Mouse (Mus musculus): ENCODE results near the gene Ppp1r13l. TPM values are rescaled to one million over a fixed set of nuclear protein-coding genes. Genes with fewer than 3 reads are reported as not detected.

The Ppp1r13l gene
- polyA plus RNA-seq, 1 experiment: 1.6 TPM

- Histone ChIP-seq H3K4me3 (ENCODE audit: insufficient read depth, low read length) (no peak overlapping the region), H3K4me1 (ENCODE audit: control insufficient read depth, insufficient read depth, low read length) (peaks cover 46% of the 10 kb centered on the region), H3K27ac (ENCODE audit: insufficient read depth, low read depth, low read length) (no peak overlapping the region)
- no peak for TF ChIP-seq CTCF (IDR thresholded peaks at IDR 0.05; ENCODE audit: low read depth, low read length)
- TF ChIP-seq POLR2A (IDR thresholded peaks at IDR 0.05; ENCODE audit: borderline replicate concordance, low read depth, low read length): no peak
Measured at GRCm38 (mm10) chr7:19320637-19321036, 38.9 kb upstream of the Ppp1r13l start.

- TF ChIP-seq POLR2A (IDR thresholded peaks at IDR 0.05; ENCODE audit: borderline replicate concordance, low read depth, low read length): no peak
- no peak for TF ChIP-seq CTCF (IDR thresholded peaks at IDR 0.05; ENCODE audit: low read depth, low read length)
- H3K4me3 ChIP-seq (ENCODE audit: insufficient read depth, low read length): no peak overlapping the region
- no peak overlapping the region for H3K27ac ChIP-seq (ENCODE audit: insufficient read depth, low read depth, low read length)
- peaks cover 43% of the 10 kb centered on the region for H3K4me1 ChIP-seq (ENCODE audit: control insufficient read depth, insufficient read depth, low read length)
Measured at GRCm38 (mm10) chr7:19321464-19321863, 38.1 kb upstream of the Ppp1r13l start.

- no peak for TF ChIP-seq POLR2A (IDR thresholded peaks at IDR 0.05; ENCODE audit: borderline replicate concordance, low read depth, low read length)
- TF ChIP-seq CTCF (IDR thresholded peaks at IDR 0.05; ENCODE audit: low read depth, low read length): no peak
- no peak overlapping the region for H3K27ac ChIP-seq (ENCODE audit: insufficient read depth, low read depth, low read length)
- H3K4me1 ChIP-seq (ENCODE audit: control insufficient read depth, insufficient read depth, low read length): peaks cover 36% of the 10 kb centered on the region
- no peak overlapping the region for H3K4me3 ChIP-seq (ENCODE audit: insufficient read depth, low read length)
Measured at GRCm38 (mm10) chr7:19322489-19322888, 37.1 kb upstream of the Ppp1r13l start.

- TF ChIP-seq CTCF (IDR thresholded peaks at IDR 0.05; ENCODE audit: low read depth, low read length): no peak
- no peak for TF ChIP-seq POLR2A (IDR thresholded peaks at IDR 0.05; ENCODE audit: borderline replicate concordance, low read depth, low read length)
- no peak overlapping the region for H3K4me3 ChIP-seq (ENCODE audit: insufficient read depth, low read length)
- peaks cover 24% of the 10 kb centered on the region for H3K4me1 ChIP-seq (ENCODE audit: control insufficient read depth, insufficient read depth, low read length)
- H3K27ac ChIP-seq (ENCODE audit: insufficient read depth, low read depth, low read length): no peak overlapping the region
Measured at GRCm38 (mm10) chr7:19324221-19324620, 35.3 kb upstream of the Ppp1r13l start.

- TF ChIP-seq CTCF (IDR thresholded peaks at IDR 0.05; ENCODE audit: low read depth, low read length) (no peak), POLR2A (IDR thresholded peaks at IDR 0.05; ENCODE audit: borderline replicate concordance, low read depth, low read length) (no peak)
- H3K4me3 ChIP-seq (ENCODE audit: insufficient read depth, low read length): no peak overlapping the region
- H3K4me1 ChIP-seq (ENCODE audit: control insufficient read depth, insufficient read depth, low read length): peaks cover 17% of the 10 kb centered on the region
- H3K27ac ChIP-seq (ENCODE audit: insufficient read depth, low read depth, low read length): no peak overlapping the region
Measured at GRCm38 (mm10) chr7:19325262-19326199, 34.0 kb upstream of the Ppp1r13l start.

GRCm38 (mm10) chr7:19326359-19326758 lies 33.2 kb upstream of the Ppp1r13l start:
- Histone ChIP-seq H3K27ac (ENCODE audit: insufficient read depth, low read depth, low read length) (no peak overlapping the region), H3K4me3 (ENCODE audit: insufficient read depth, low read length) (peak overlapping the region; percentile 48; the same call in 1 of the 2 replicates), H3K4me1 (ENCODE audit: control insufficient read depth, insufficient read depth, low read length) (peaks cover 14% of the 10 kb centered on the region; the same call in 1 of the 2 replicates)
- TF ChIP-seq CTCF (IDR thresholded peaks at IDR 0.05; ENCODE audit: low read depth, low read length) (no peak), POLR2A (IDR thresholded peaks at IDR 0.05; ENCODE audit: borderline replicate concordance, low read depth, low read length) (no peak)

- Histone ChIP-seq H3K4me3 (ENCODE audit: insufficient read depth, low read length) (peak overlapping the region; percentile 48), H3K27ac (ENCODE audit: insufficient read depth, low read depth, low read length) (no peak overlapping the region), H3K4me1 (ENCODE audit: control insufficient read depth, insufficient read depth, low read length) (peaks cover 11% of the 10 kb centered on the region; the same call in 1 of the 2 replicates)
- TF ChIP-seq POLR2A (IDR thresholded peaks at IDR 0.05; ENCODE audit: borderline replicate concordance, low read depth, low read length) (no peak), CTCF (IDR thresholded peaks at IDR 0.05; ENCODE audit: low read depth, low read length) (no peak)
Measured at GRCm38 (mm10) chr7:19327128-19327527, 32.4 kb upstream of the Ppp1r13l start.

GRCm38 (mm10) chr7:19327782-19328181 lies 31.8 kb upstream of the Ppp1r13l start:
- TF ChIP-seq CTCF (IDR thresholded peaks at IDR 0.05; ENCODE audit: low read depth, low read length) (no peak), POLR2A (IDR thresholded peaks at IDR 0.05; ENCODE audit: borderline replicate concordance, low read depth, low read length) (no peak)
- H3K4me1 ChIP-seq (ENCODE audit: control insufficient read depth, insufficient read depth, low read length): peaks cover 14% of the 10 kb centered on the region
- H3K27ac ChIP-seq (ENCODE audit: insufficient read depth, low read depth, low read length): no peak overlapping the region
- no peak overlapping the region for H3K4me3 ChIP-seq (ENCODE audit: insufficient read depth, low read length)

- Histone ChIP-seq H3K4me1 (ENCODE audit: control insufficient read depth, insufficient read depth, low read length) (peaks cover 14% of the 10 kb centered on the region), H3K27ac (ENCODE audit: insufficient read depth, low read depth, low read length) (no peak overlapping the region), H3K4me3 (ENCODE audit: insufficient read depth, low read length) (no peak overlapping the region)
- TF ChIP-seq POLR2A (IDR thresholded peaks at IDR 0.05; ENCODE audit: borderline replicate concordance, low read depth, low read length) (no peak), CTCF (IDR thresholded peaks at IDR 0.05; ENCODE audit: low read depth, low read length) (no peak)
Measured at GRCm38 (mm10) chr7:19328425-19328824, 31.1 kb upstream of the Ppp1r13l start.

GRCm38 (mm10) chr7:19331910-19332309 lies 27.6 kb upstream of the Ppp1r13l start:
- H3K27ac ChIP-seq (ENCODE audit: insufficient read depth, low read depth, low read length): no peak overlapping the region
- H3K4me3 ChIP-seq (ENCODE audit: insufficient read depth, low read length): no peak overlapping the region
- H3K4me1 ChIP-seq (ENCODE audit: control insufficient read depth, insufficient read depth, low read length): peaks cover 32% of the 10 kb centered on the region
- TF ChIP-seq POLR2A (IDR thresholded peaks at IDR 0.05; ENCODE audit: borderline replicate concordance, low read depth, low read length): no peak
- no peak for TF ChIP-seq CTCF (IDR thresholded peaks at IDR 0.05; ENCODE audit: low read depth, low read length)

Data from bone marrow macrophage, adult 2 months (primary cell).